Mouse (Mus musculus) mesoderm, embryonic 11.5 days (tissue): ENCODE measurements around the gene Nhsl1.

Source experiments
- DNase-seq: peaks from one replicate; pipeline ENCODE4 v3.0.0-alpha.2; 2012; ENCODE audit warnings: low read depth, low spot score

Gene Nhsl1

DNA sequence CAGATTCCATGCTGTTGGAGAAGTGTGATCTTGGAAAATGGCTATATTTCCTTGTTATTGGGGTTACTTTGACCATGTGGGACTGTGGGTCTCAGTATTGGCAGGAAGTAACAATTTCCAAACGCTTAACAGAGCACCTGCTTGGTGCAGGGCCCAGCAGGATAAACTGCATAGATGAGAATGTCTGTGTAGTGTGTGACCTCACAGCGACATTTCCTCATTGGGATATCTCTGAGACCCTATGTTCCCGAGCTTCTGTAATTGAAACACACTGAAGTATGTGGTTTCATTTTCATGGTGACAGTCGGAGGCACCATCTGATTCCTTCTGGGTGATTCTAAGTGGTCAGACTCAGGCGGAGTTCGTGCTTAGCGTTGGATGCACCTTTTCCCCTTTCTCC is 75.5 kb downstream of the Nhsl1 start:
- DNase-seq: no peak

DNA sequence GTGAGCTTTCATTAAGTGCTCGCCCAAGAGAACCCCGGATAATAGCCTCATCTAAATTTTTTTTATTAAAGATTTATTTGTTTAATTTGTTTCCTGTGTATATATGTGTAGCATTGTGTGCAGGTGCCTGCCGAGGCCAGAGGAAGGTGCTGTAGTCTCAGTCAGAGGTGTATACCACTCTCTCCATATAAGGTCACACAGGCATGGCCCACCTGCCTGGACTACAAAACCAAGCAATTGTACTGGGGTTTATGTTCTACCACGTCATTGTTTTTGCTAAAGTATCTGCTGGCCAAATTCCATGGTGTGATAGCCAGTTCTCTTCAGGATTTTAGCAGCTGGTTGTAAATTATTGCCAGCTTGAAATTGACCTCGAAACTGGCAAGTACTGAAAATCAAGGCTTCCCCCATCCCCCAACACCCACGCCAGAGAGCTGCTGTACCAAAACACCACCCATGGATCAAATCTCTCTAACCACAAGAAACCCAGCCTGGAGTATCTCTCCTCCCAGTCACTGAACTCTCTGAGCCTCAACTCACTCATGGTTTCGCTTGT is 81.4 kb downstream of the Nhsl1 start:
- no peak for DNase-seq

DNA sequence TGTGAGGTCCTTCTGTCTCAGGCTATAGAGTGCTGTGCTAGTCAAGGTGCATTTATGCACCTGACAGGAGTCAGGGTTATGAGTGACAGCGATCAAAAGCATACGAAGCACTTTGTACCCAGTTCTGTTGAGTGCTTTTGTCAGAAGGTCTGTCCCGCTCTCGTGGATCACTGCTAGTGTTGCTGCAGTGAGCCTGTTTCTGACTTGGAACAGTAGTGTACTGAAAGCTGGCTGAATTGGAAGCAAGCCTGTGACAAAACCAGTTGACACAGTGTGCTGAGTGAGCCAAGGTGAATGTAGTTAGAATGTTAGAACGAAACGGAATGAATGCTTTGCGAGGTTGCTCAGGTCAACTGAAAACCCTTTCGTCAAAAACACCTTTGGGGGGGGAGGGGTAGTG is 82.2 kb downstream of the Nhsl1 start:
- no peak for DNase-seq

DNA sequence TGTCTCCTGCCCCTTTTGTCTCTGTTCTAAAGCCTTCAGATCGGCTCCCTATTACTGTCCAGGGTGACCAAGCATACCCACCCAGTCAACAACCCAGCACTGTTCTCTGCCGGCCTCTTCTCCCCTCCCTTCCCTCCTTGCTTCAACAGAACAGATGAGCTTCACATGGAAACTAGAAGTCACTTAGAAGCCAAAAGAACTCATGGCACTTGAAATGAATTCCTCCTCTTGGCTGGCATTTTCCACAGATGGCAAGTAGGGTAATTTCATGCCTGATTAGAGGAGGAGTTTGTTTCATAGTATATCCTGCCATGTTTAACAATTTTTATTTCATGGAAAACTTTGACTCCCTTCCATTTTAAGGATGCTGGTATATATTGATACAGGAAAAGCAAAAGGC is 85.2 kb downstream of the Nhsl1 start:
- DNase-seq: no peak

DNA sequence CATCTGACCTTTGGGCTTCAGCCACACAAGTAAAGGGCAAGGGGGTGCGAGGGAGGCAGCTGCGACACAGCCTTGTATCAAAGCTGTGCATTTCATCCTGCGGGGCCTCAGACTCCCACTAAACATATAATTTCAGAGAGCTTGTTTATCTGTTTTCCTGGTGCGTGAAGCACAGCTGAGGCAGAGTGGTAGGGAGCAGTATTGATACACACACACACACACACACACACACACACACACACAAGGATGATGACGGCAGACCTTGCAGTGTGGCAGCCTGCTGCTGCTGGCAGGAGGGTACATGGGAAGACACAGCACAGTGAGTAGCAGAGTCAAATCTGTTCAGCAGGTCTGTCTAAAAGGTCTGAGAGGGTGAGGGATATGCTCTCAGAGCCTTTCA is 85.9 kb downstream of the Nhsl1 start:
- no peak for DNase-seq

DNA sequence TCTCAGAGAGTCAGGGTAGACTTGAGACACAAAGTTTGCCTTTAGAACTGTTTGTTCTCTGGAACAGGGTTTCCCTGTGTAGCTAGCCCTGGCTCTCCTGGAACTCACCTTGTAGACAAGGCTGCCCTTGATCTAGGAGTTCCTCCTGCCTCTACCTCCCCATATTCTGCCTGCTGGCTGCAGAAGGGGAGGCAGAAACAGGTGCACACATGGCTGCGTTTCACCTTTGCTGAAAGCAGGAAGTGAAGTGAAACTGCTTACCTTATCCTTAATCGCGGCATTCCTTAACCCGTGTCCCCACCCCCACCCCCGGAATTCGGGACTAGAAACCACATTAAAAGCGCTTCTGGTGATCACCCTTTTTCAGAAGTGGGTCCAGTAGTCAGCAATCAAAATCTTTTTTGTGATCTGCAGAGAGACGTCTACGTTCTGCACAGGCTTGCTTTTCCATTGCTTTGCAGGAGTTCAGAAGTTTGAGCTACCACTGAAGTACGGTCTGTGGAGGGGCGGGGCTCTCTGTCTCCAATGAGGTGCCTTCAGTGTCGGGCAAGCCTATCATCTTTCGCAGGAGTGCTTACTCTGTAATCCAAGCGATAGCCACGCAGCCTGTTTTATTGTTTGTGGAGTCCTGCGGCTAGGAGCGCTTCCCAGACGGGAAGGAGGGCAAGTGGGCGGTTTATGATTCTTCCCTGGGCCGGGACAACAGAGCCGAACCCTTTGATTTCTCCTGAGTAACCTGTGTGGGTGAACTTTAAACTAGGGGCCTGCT is 88.5 kb downstream of the Nhsl1 start:
- peak; percentile 88 for DNase-seq

DNA sequence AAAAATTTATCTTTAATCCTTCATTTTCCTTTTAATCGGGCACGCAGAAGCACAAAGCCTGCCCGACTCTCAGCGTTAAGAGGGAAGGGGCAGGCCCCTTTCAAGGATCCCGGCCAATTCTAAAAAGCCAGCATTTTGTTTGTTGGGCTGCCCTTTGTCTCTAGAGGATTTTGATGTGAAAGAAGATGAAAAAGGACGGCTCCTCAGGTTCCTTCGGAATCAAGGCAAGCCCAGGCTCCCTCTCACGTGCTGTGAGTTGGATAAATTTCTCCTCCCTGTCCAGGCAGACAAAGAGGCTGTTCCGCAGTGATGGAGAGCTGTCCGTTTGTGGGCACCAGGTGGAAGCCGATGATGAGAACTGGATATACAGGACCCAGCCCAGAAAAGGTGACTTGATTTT is 89.3 kb downstream of the Nhsl1 start:
- DNase-seq: no peak

DNA sequence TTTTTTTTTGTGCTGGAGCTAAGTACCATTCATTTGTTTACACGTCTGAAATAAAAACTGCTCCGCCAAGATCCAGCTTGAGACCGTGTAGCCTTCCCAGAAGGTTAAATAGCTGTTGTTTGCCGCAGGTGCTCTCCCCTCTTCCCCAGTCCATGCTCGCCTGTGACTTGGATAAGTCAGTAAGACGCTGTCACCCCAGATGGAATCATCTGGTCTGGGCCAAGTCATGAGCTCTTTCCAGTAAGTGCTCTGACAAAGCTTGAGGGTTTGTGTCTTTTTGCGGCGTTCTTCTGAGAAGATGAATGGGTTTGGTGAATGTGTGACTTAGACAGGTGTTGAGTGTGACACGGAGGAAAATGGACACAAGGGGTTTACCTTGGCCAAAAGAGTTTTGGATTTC is 89.8 kb downstream of the Nhsl1 start:
- no peak for DNase-seq

DNA sequence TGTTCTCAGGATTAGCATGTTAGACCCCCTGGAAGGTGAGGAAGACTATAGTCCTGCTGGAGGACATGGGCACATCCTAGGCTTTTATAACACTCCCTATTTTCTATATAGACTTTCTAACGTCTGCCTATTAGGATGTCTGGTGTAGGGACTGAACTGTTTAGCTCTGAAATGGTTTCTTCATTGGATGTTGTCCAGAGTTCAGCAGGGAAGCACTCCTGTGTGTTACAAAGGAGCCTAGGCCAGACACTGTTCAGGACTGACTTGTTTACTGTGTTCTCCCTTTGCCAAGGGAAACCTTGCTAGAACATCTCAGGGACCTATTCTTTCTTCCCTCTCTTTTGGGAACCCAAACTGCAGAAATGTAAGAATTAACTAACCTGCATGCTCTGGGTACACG is 90.3 kb downstream of the Nhsl1 start:
- DNase-seq: no peak

DNA sequence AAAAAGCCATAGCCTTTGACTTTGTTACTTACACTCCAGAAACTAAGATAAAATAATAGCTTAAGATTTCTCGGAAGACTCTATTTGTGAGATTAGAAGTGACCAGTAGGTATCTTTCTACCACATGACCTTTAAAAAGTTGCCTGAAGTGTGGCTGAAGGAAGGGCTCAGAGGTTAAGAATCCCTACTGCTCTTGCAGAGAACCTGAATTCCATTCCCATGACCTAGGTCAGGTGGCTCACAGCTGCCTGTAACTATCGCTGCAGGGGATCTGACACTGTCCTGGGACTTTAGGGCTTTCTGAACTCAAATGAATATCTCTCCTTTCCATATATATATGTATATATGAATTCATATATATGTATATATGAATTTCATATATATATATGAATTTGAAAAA is 92.5 kb downstream of the Nhsl1 start:
- DNase-seq: no peak

DNA sequence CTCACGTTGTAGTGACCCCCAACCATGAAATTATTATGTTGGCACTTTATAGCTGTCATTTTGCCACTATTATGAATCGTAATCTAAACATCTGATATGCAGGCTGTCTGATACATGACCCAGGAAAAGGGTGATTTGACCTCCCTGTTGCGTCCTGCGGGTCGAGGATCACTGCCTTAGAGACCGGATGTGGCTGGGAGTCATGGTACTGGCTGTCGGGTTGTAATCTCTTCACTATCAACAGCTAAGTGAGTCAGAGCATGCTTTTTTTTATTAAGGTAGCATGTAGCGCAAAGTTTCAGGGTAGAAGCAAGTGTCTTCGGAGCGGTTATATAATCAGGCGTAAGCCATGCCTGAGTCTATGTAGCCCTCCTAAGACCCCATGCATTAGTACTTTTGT is 97.2 kb downstream of the Nhsl1 start:
- no peak for DNase-seq

DNA sequence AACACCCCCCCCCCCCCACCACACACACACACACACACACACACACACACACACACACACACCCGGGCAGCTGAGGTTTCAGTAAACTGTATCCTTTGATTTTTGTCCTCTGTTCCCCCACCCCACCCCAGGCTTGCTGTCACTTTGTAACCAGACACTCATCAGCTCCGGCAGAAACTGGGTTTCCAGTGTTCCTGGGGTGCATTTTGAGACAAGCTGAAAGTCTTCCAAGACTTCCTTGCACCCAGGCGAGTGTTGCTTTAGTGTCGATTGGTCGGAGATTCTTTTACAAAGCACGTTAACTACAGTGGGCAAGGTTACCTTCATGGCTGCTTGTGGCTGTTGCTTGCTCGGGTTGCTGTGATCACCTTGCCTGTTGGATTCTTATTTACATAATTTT is 99.4 kb downstream of the Nhsl1 start:
- DNase-seq: no peak

DNA sequence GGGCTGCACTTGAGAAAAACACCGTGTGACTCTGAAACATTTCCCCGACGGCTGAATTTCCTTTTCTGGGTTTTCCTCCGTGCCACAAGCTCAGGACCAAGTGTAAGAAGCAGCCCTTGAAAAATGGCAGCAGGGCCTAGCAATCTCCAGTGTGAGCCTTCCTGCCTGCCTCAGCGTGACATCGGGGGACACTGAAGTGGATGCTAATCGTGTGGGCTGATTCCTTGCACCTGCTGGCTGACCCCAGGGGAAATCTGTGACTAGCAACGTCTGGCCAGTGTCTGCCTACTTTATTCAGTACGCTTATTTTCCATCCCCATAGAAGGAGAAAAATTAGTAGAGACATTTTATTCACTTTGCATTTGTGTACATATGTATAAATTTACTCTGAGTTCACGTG is 100.7 kb downstream of the Nhsl1 start:
- DNase-seq: no peak

DNA sequence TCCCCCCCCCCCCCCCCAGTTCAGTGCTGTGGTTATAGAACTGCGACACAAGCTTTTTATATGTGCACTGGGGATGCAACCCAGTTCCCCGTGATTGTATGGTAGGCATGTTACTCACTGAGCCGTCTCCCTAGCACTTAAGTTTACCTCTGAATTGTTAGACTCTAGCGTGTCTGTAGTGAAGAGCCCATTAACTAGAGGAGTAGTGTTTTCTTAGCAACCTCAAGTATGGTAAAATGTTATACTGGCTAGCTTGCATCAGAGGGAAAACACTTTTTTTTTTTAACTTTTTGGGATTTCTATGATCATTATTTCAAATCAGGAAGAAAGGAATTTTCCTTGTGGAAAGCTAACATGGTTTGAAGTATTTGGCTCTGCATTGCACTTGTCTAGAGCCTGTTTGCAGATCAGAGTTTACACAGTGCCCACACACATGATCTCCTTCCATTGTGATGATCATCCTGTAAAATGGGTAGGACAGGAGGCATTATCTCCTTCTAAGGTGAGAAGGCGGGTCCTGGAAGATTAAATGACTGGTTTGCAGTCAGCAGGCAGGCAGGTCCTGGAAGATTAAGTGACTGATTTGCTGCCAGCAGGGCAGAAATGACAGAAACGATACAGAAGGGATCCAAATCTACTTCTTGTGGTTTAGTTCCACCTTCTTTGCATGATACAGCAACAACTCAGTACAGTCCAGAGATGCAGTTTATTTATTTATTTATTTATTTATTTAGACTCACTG is 101.6 kb downstream of the Nhsl1 start:
- DNase-seq: no peak

DNA sequence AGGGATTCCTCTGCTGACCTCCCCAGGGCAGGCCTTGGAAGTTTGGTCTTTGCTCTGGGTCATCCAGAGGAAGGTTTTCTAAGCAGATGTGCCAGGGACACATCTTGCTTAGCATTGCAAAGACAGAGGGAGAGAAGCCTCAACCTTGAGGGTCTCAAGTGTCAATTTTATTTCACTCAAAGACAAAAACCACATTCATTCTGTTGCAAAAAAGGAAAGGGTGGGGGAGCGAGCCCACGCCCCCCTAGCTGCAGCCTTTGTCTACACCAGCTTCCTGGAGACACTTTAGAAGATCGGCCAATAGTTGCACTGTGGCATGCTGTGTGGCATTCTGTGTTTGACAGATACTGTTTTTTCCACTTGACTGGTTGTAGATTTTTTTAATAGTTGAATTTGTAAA is 104.2 kb downstream of the Nhsl1 start:
- DNase-seq: no peak

DNA sequence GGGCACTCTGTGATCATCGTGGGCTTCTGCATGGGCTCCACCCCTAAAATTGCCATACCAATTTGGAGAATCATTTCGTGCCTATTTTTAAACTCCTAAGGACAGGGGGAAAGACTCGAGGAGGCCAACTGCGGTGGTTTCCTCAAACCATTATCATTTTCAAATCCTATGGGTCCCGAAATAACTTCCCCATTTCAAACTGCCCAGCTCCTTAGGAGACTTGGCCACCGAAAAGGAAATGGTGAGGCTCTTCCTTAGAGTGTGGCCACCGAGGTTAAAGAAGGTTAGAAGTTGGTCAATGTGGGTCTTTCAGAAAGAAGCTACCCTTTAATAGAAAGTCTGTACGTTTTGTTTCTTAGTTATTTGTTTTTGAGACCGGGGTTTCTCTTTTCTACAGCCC is 104.8 kb downstream of the Nhsl1 start:
- no peak for DNase-seq

DNA sequence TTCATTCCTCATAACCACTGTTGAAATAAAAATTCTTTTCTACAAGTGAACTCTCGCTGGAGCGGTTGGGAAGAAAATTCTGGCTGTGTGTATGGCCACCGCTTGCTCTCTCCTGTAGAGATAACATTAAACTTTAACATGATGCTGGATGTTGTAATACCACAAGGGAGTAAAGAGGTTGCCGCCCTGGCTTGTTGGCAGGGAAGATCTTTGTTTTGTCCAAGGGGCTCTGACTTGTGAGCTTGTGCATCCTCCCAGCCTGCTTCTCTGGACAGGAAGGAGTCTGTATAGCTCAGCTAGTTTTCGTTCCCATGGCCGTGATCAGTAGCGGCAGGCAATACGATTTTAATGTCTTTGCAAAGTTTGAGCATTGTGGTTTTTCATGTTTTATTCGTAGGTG is 109.1 kb downstream of the Nhsl1 start:
- no peak for DNase-seq

DNA sequence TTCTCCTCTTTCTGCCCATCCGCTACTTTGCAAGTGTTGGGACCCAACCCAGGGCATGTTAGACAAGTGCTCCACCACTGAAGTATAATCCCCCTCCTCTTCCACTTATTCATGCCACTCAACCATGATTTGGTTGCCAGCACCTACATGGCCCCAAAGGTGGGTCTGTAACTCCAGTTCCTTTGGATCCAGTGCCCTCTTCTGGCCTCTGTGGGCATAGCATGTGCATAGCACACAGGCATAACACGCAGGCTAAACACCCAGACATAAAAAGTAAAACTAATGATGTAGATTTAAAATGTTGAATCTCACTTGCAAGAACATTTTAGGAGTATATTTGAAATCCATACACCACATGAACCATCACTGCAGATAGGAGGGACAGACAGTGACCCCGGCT is 110.7 kb downstream of the Nhsl1 start:
- DNase-seq: no peak

DNA sequence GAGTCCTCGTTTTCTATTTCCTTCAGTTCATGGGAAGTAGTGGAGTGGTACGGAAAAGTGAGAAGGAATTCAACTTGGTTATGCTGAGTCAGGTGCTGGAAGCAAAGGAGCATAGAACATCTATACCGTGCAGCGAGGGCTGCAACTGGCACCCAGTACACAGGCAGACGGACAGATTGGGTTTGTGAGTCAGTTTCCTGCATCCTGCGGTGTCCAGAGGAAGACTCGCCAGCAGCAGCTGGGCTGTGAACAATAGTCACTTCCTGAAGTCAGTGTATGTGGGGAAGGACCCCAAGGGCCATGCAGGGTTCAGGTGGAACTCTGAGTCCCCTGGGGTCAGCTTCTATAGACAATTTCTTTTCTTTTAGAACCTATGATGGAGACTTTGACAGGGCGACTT is 111.4 kb downstream of the Nhsl1 start:
- no peak for DNase-seq

DNA sequence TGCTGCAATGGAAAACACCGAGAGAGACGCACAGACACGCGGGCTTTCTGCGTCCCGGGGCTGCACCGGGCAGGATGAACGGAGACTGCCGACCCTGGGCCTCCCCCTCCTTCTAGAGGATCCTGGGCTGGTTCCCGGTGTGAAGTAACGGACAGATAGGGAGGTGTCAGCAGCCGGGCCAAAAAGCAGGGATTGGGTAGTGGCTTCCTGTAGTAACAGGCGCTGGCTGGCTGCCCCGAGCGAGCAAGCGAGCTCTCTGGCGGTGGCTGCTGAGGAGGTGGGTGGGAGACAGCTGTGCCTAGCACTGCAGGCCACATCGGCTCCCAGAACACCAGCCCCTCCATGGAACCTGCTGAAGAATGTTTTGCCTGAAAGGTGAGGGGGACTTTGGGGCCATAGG is 112.2 kb downstream of the Nhsl1 start:
- no peak for DNase-seq

DNA sequence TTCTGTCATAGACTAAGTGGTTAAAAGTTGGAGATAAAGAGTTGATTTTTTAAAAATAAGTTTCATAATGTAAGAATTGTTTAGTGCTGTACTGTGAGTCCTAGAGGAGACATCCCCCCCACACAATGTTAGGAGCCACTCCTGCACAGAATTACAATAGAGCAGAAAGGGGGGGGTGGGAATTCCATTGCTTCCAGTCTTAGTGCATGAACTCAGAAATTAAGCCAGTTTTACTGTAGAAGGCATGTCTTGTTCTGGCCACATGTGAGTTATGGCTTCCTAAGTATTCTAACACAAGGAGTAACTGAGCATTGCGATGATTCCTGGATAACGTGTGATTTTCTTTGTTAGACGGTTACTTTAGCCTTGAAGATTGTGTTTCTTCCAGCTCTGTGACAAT is 112.8 kb downstream of the Nhsl1 start:
- DNase-seq: no peak

DNA sequence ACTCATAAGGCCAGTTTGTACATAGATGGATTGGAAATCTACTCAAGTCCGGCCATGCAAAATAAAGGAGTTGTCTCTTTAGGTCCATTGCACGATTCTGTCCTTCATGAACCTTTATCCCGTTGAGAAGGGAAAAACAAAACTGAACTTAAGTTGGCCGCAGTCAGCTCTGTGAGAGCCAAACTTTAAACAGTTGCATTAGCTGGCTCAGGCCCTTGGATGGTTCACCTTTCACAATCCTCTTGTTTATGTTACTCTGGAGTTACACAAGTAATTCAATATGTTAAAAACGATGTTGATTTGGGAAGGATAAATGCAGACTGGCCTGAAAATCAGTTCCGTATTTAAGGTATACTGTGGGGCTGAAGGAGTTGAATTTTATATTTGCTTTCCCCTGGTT is 116.7 kb downstream of the Nhsl1 start:
- DNase-seq: no peak

DNA sequence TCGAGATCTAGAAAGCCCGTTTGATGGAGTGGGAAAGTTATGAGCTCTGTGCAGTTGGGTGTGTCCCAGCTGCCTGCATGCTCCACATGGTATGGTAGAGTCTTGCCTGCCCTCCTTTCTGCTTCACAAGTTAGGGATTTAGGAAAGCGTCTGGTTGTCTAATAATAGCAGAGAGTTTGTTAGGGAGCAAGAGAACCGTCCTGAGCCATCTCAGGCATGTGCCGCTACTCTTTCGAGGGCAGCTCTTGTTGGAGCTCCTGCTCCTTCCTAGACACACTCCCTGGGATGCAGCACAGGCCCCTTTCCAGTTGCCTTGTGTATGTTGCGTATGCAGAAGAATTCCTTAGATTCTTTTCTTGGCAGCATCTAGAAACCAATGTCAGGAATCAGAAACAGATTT is 117.2 kb downstream of the Nhsl1 start:
- DNase-seq: no peak
